8 mouse cellular contexts compared by ENCODE assay signal in the genomic region with DNA sequence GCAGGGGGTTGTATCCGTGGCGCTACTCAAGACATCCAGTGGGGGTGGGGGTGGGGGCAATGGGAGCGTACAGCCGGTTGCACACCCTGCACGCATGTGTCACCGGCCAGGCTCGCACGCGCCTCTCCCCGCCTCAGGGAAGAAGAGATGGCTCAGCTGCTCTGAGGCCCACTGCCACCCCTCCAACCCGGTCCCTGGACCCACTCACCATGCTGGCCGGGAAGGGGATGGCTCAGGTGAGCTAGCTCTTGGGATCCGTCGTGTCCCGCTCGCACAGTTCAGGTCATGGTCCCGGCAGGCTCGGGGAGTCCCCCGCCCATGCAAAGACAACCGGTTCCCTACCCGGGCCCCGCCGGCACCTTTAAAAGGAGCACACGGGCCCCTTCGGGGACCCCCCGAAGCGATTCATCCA. TPM values are rescaled to one million over a fixed set of nuclear protein-coding genes. Genes with fewer than 3 reads are reported as not detected.
DNase-seq lines count a peak whose midpoint lies in the region.

No protein-coding gene starts in this region.

- H3K36me3 ChIP-seq in limb, embryonic 10.5 days: no peaks in the 10 kb centered on the region
- H3K36me3 ChIP-seq in midbrain, embryonic 10.5 days: 0 out of 2 replicates have a peak, but pooled peaks cover 4% of the 10 kb centered on the region

- peaks cover 18% of the 10 kb centered on the region for H3K4me1 ChIP-seq in limb, embryonic 10.5 days
- H3K4me1 ChIP-seq in midbrain, embryonic 10.5 days: peaks cover 33% of the 10 kb centered on the region

- no peaks in the 10 kb centered on the region for H3K27me3 ChIP-seq in limb, embryonic 10.5 days (ENCODE audit: low read depth, poor library complexity, severe bottlenecking)
- H3K27me3 ChIP-seq in midbrain, embryonic 10.5 days (ENCODE audit: low read depth, poor library complexity, severe bottlenecking): no peaks in the 10 kb centered on the region

- peak overlapping the region; percentile 93 for H3K4me3 ChIP-seq in limb, embryonic 10.5 days
- H3K4me3 ChIP-seq in midbrain, embryonic 10.5 days: peak overlapping the region; percentile 94

- no peaks in the 10 kb centered on the region for H3K9me3 ChIP-seq in limb, embryonic 10.5 days (replicated peaks)
- H3K9me3 ChIP-seq in midbrain, embryonic 10.5 days (replicated peaks): no peaks in the 10 kb centered on the region

- H3K27ac ChIP-seq in limb, embryonic 10.5 days: peak overlapping the region; percentile 98
- peak overlapping the region; percentile 96 for H3K27ac ChIP-seq in midbrain, embryonic 10.5 days (replicated peaks)

- WGBS in limb, embryonic 10.5 days: under 1% methylated on average over 27 of the region's 27 CpGs
- under 1% methylated on average over 27 of the region's 27 CpGs for WGBS in midbrain, embryonic 10.5 days

- intact Hi-C loops in heart, postnatal 36 days (cut with DNase I): no loop called here

- peak; percentile 40 to 54 for DNase-seq in heart, adult 18-20 months
- DNase-seq in heart, postnatal 36 days: no peak
- peak; percentile 75 for DNase-seq in cerebellum, postnatal 10 days
- DNase-seq in frontal cortex, postnatal 14 days (ENCODE audit: low spot score in 2 of 2): peak; percentile 27 to 30
- peak; percentile 74 for DNase-seq in induced T-regulatory cell, adult 2 months (ENCODE audit: low read depth)
- DNase-seq in limb, embryonic 10.5 days (ENCODE audit: low spot score): peak; percentile 79
- peak; percentile 64 for DNase-seq in midbrain, embryonic 10.5 days (ENCODE audit: low spot score)
- DNase-seq in right cerebral cortex, postnatal 4 days: peak; percentile 46

RNA-seq across cellular contexts. Expression of a gene that starts 0.6 kb away (rescaled TPM):
- 10 to 100 TPM; 11.7 to 17.1 TPM for total RNA-seq in heart, adult 18-20 months (2021)
- total RNA-seq in heart, postnatal 36 days (2021): 10 to 100 TPM; 20.9 to 23.6 TPM
- polyA plus RNA-seq in limb, embryonic 10.5 days (2016; fragmentation: Nextera tagmentation; extraction: Ambion mirVana): 74.7 and 80.1 TPM in 2 replicates
- polyA plus RNA-seq in midbrain, embryonic 10.5 days (2016; fragmentation: Nextera tagmentation; extraction: Ambion mirVana): 61.3 and 65.7 TPM in 2 replicates

Comparison
In these comparisons a context has a peak if more than half of its experiments do, and no peak if none do; other contexts are left out.
1. DNase-seq: peak in heart, adult 18-20 months (2 of 2), cerebellum, postnatal 10 days (2 of 2), frontal cortex, postnatal 14 days (2 of 2), induced T-regulatory cell, adult 2 months (single experiment), limb, embryonic 10.5 days (single experiment), midbrain, embryonic 10.5 days (single experiment) and right cerebral cortex, postnatal 4 days (single experiment); none in heart, postnatal 36 days (0 of 2).